Comparison of ENCODE assay signal across 24 mouse cellular contexts in genomic region chr10:41156693-41157092, GRCm38 (mm10).
"Had no signal": no experiment of that assay in that cellular context is flagged by ENCODE, and none has a peak within 500 bp of the region (broad histone marks: within the 10 kb centered on the region; RNA-seq: fewer than 3 reads in every experiment).

No protein-coding gene starts in this region.

- H3K4me1 ChIP-seq: intestine, embryonic 15.5 days; kidney, embryonic 15.5 days; limb, embryonic 13.5 days; megakaryocyte, embryonic 14.5 days; midbrain, embryonic 10.5 days; midbrain, embryonic 13.5 days; stomach, embryonic 15.5 days had no signal

- H3K27ac ChIP-seq: intestine, embryonic 15.5 days; kidney, embryonic 15.5 days; left cerebral cortex, adult 2 months; limb, embryonic 13.5 days; macrophage; midbrain, embryonic 10.5 days; midbrain, embryonic 13.5 days; neural tube, embryonic 13.5 days; stomach, embryonic 15.5 days had no signal

- DNase-seq: kidney, adult 11 months; kidney, adult 8-10 months; kidney, postnatal 10 days; kidney, postnatal 36 days; layer of hippocampus, postnatal 36 days; lung, embryonic 14.5 days; retina, postnatal 1 day; right cerebral cortex, postnatal 25 days; spleen, adult 18-20 months; thymus, adult 18-20 months; thymus, postnatal 36 days had no signal

- H3K4me3 ChIP-seq: intestine, embryonic 15.5 days; kidney, embryonic 15.5 days; left cerebral cortex, adult 2 months; limb, embryonic 13.5 days; megakaryocyte, embryonic 14.5 days; midbrain, embryonic 10.5 days; midbrain, embryonic 13.5 days; myocyte; neural tube, embryonic 13.5 days; stomach, embryonic 15.5 days had no signal

- ATAC-seq: intestine, embryonic 15.5 days; lung, postnatal 0 days; midbrain, embryonic 13.5 days; midbrain, embryonic 16.5 days had no signal

- H3K36me3 ChIP-seq: intestine, embryonic 15.5 days; kidney, embryonic 15.5 days; limb, embryonic 13.5 days; midbrain, embryonic 10.5 days; midbrain, embryonic 13.5 days; neural tube, embryonic 13.5 days; stomach, embryonic 15.5 days had no signal

- H3K27me3 ChIP-seq: intestine, embryonic 15.5 days; kidney, embryonic 15.5 days; limb, embryonic 13.5 days; megakaryocyte, embryonic 14.5 days; midbrain, embryonic 13.5 days; neural tube, embryonic 13.5 days; stomach, embryonic 15.5 days had no signal

- H3K4me2 ChIP-seq: intestine, embryonic 15.5 days; kidney, embryonic 15.5 days; limb, embryonic 13.5 days; lung, embryonic 14.5 days; midbrain, embryonic 13.5 days; neural tube, embryonic 13.5 days; stomach, embryonic 15.5 days had no signal

- H3K9me3 ChIP-seq: intestine, embryonic 15.5 days; kidney, embryonic 15.5 days; limb, embryonic 13.5 days; megakaryocyte, embryonic 14.5 days; midbrain, embryonic 10.5 days; midbrain, embryonic 13.5 days; neural tube, embryonic 13.5 days; stomach, embryonic 15.5 days had no signal

- H3K9ac ChIP-seq: intestine, embryonic 15.5 days; kidney, embryonic 15.5 days; limb, embryonic 13.5 days; lung, embryonic 14.5 days; midbrain, embryonic 13.5 days; neural tube, embryonic 13.5 days; stomach, embryonic 15.5 days had no signal
